Comparison of ENCODE assay signal across 9 mouse cellular contexts in genomic region chr14:11617362-11617761, GRCm38 (mm10).
DNase-seq lines count a peak whose midpoint lies in the region; ATAC-seq and TF ChIP-seq lines count a peak whose summit lies in the region.
"Had no signal": no experiment of that assay in that cellular context is flagged by ENCODE, and none has a peak within 500 bp of the region (broad histone marks: within the 10 kb centered on the region; RNA-seq: fewer than 3 reads in every experiment).

No protein-coding gene starts in this region.

- no peak for TF ChIP-seq CTCF in left cerebral cortex, adult 2 months (IDR thresholded peaks at IDR 0.05)

- peak; percentile 59 for ATAC-seq in kidney, embryonic 14.5 days (ENCODE audit: low FRiP score, low TSS enrichment)
- ATAC-seq in megakaryocyte-erythroid progenitor cell, adult 5-6 weeks (replicated peaks; ENCODE audit: low FRiP score, low TSS enrichment, poor library complexity, severe bottlenecking), result no peak

- no peaks in the 10 kb centered on the region for H3K27me3 ChIP-seq in kidney, embryonic 14.5 days (ENCODE audit: control insufficient read depth, insufficient read depth, low read length)
- H3K27me3 ChIP-seq: limb, embryonic 15.5 days had no signal

- no peaks in the 10 kb centered on the region for H3K36me3 ChIP-seq in kidney, embryonic 14.5 days (ENCODE audit: control insufficient read depth, insufficient read depth, low read length)
- H3K36me3 ChIP-seq: limb, embryonic 15.5 days had no signal

- H3K27ac ChIP-seq in left cerebral cortex, adult 2 months, result no peak overlapping the region
- H3K27ac ChIP-seq in kidney, embryonic 14.5 days (ENCODE audit: low read depth, low read length), result no peak overlapping the region
- H3K27ac ChIP-seq: limb, embryonic 15.5 days had no signal

- intact Hi-C loops in left cerebral cortex, postnatal 14 days (cut with DNase I), result no loop called here
- intact Hi-C loops in left cerebral cortex, adult 2 months (cut with DNase I), result no loop called here

- no peaks in the 10 kb centered on the region for H3K9me3 ChIP-seq in kidney, embryonic 14.5 days (ENCODE audit: control insufficient read depth, low read length)
- H3K9me3 ChIP-seq: limb, embryonic 15.5 days had no signal

- WGBS in kidney, embryonic 14.5 days, result 56% methylated on average over 6 of the region's 6 CpGs

- H3K4me1 ChIP-seq in kidney, embryonic 14.5 days (ENCODE audit: control insufficient read depth, insufficient read depth, low read length), result peaks cover 12% of the 10 kb centered on the region

- H3K9ac ChIP-seq in kidney, embryonic 14.5 days (ENCODE audit: low read depth, low read length), result no peak overlapping the region
- H3K9ac ChIP-seq: limb, embryonic 15.5 days had no signal

- H3K4me3 ChIP-seq in left cerebral cortex, adult 2 months, result no peak overlapping the region
- H3K4me3 ChIP-seq in kidney, embryonic 14.5 days (ENCODE audit: low read length), result no peak overlapping the region
- H3K4me3 ChIP-seq: limb, embryonic 15.5 days had no signal

- no peak overlapping the region for H3K4me2 ChIP-seq in kidney, embryonic 14.5 days (replicated peaks; ENCODE audit: low read depth, low read length)
- H3K4me2 ChIP-seq: limb, embryonic 15.5 days had no signal

- DNase-seq in left cerebral cortex, postnatal 14 days (ENCODE audit: low spot score in 2 of 2), result peak; percentile 28
- DNase-seq in left cerebral cortex, adult 2 months (ENCODE audit: extremely low spot score in 1 of 2, low spot score in 2 of 2), result no peak
- DNase-seq in adrenal gland, adult 8-10 months, result peak; percentile 53
- DNase-seq in heart, adult 18-20 months, result peak; percentile 39
- DNase-seq in mesoderm, embryonic 11.5 days (ENCODE audit: low read depth, low spot score), result peak; percentile 17
- no peak for DNase-seq in adipocyte (ENCODE audit: low spot score)

Comparison
In these comparisons a context has a peak if more than half of its experiments do, and no peak if none do; other contexts are left out.
1. DNase-seq: peak in left cerebral cortex, postnatal 14 days (2 of 2), adrenal gland, adult 8-10 months (single experiment), heart, adult 18-20 months (2 of 2) and mesoderm, embryonic 11.5 days (single experiment); none in left cerebral cortex, adult 2 months (0 of 2) and adipocyte (single experiment).